Mouse (Mus musculus): Measurements from ENCODE around the gene 4933402D24Rik.

The 4933402D24Rik gene

GRCm38 (mm10) chr1:63769167-63769566 is at the start of gene 4933402D24Rik:
4933402D24Rik (minus strand) TSS chr1:63769267.
- no peak for DNase-seq (ENCODE audit: low spot score in 2 of 2)

GRCm38 (mm10) chr1:63808584-63808983 is 39.5 kb upstream of the 4933402D24Rik start:
- DNase-seq (ENCODE audit: low spot score in 2 of 2): no peak

- no peak for DNase-seq (ENCODE audit: low spot score in 2 of 2)
Observed at GRCm38 (mm10) chr1:63805095-63805494, 36.0 kb upstream of the 4933402D24Rik start.

GRCm38 (mm10) chr1:63794326-63794725 is 25.3 kb upstream of the 4933402D24Rik start:
- no peak for DNase-seq (ENCODE audit: low spot score in 2 of 2)

- DNase-seq (ENCODE audit: low spot score in 2 of 2): no peak
Observed at GRCm38 (mm10) chr1:63776902-63777630, 8.0 kb upstream of the 4933402D24Rik start.

GRCm38 (mm10) chr1:63776396-63776795 is 7.3 kb upstream of the 4933402D24Rik start:
- DNase-seq (ENCODE audit: low spot score in 2 of 2): no peak

GRCm38 (mm10) chr1:63770309-63770708 is 1.2 kb upstream of the 4933402D24Rik start:
- DNase-seq (ENCODE audit: low spot score in 2 of 2): no peak

- DNase-seq (ENCODE audit: low spot score in 2 of 2): no peak
Observed at GRCm38 (mm10) chr1:63768112-63768511, 955 bp downstream of the 4933402D24Rik start.

GRCm38 (mm10) chr1:63764395-63764794 is 4.7 kb downstream of the 4933402D24Rik start:
- DNase-seq (ENCODE audit: low spot score in 2 of 2): no peak

- no peak for DNase-seq (ENCODE audit: low spot score in 2 of 2)
Observed at GRCm38 (mm10) chr1:63763881-63764386, 5.1 kb downstream of the 4933402D24Rik start.

- DNase-seq (ENCODE audit: low spot score in 2 of 2): no peak
Observed at GRCm38 (mm10) chr1:63763212-63763694, 5.8 kb downstream of the 4933402D24Rik start.

- DNase-seq (ENCODE audit: low spot score in 2 of 2): no peak
Observed at GRCm38 (mm10) chr1:63756005-63756404, 13.1 kb downstream of the 4933402D24Rik start.

GRCm38 (mm10) chr1:63730240-63730771 is 38.8 kb downstream of the 4933402D24Rik start, which contains the start of the genes Mdh1b and Fastkd2:
Mdh1b (minus strand) TSS chr1:63730318.
Fastkd2 (plus strand) TSS chr1:63730614.
- DNase-seq (ENCODE audit: low spot score in 2 of 2): peak; percentile 53 to 77

GRCm38 (mm10) chr1:63729796-63730195 is 39.3 kb downstream of the 4933402D24Rik start:
- DNase-seq (ENCODE audit: low spot score in 2 of 2): no peak

- no peak for DNase-seq (ENCODE audit: low spot score in 2 of 2)
Observed at GRCm38 (mm10) chr1:63720161-63720560, 48.9 kb downstream of the 4933402D24Rik start.

- DNase-seq (ENCODE audit: low spot score in 2 of 2): no peak
Observed at GRCm38 (mm10) chr1:63708876-63709275, 60.2 kb downstream of the 4933402D24Rik start.

GRCm38 (mm10) chr1:63705733-63706132 is 63.3 kb downstream of the 4933402D24Rik start:
- no peak for DNase-seq (ENCODE audit: low spot score in 2 of 2)
